Mouse (Mus musculus) granulocyte monocyte progenitor cell, adult 5-6 weeks (primary cell): ENCODE results near the gene Acmsd. TPM values are rescaled to one million over a fixed set of nuclear protein-coding genes. Genes with fewer than 3 reads are reported as not detected.

Source experiments
- ATAC-seq: replicated peaks from 2 replicates; pipeline ENCODE4 v1.8.0; 2016; ENCODE audit warnings: mild to moderate bottlenecking, moderate TSS enrichment, inconsistent platforms; ENCODE audit not compliant: poor library complexity, severe bottlenecking
- total RNA-seq, 2 experiments: library from RNA; stranded (forward) in 1 of 2; stranded (reverse) in 1 of 2; fragments of 200-712, 200-1000 nt in 1 of 2; fragments of >200 nt in 1 of 2; fragmentation: Nextera tagmentation in 1 of 2; gene quantifications; 2 replicates each; pipeline ENCODE4 v1.2.3; 2014 to 2017

The Acmsd gene
- total RNA-seq, 2 experiments from 2014 or later: not detected

DNA sequence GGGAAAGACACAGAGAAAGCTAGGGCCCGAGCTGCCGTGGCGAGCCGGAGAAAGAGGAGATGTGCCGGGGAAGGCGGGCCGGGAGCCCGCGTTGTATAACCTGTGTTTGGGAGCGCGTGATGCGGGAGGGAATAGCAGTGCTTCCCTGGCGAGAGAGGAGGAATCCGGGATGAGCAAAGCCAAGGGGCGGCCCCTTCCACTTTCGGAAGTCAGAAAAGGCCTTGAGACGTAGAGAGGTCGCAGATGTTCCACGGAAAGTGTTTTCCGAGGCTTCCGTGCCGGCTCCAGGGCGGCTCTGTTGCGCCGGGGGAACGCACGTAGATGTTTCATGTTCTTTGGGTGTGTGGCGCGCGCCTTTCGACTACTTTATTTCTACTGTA, 45.3 kb downstream of the Acmsd start:
- peak; percentile 13 for ATAC-seq

DNA sequence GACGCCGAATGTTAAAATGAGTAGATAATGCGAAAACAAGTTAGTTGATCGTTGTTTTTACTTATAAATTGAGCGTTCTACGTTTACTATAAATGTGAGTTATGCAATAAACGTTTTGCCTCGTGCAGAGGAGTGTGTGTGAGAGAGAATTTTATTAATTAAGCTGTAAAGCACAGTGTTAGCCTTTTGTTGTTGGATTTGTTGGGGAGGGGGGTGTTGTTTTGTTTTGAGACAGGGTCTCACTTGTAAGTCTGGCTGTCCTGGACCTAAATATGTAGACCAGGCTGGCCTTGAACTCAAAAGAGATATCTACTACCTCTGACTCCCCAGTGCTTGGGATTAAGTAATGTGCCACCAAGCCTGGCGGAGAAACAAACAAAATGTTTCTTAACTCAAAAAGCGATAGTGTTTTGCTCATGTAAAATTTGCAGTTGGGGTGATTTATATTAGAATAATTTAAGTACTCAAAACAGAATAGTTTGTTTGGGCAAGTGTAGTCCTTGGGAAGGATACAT, 46.0 kb downstream of the Acmsd start:
- no peak for ATAC-seq

DNA sequence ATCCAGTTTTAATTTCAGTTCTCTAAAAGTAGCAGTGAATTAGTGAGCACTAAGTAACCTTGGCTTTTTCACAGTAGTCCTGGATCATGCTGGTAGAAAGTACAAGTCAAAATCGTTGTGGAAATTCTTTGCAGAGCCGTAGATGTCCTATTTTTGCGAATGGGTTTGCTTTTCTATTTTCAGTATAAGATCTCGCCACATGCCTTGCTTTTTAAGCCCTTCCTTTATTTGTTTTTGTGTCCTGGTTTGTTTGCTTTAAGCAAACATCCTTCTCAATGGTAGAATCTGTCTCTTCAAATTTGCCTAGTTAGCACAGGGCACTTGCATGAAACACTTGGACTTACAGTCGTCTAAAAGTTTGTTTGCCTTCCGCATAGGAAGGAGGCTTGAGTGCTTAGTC, 47.0 kb downstream of the Acmsd start:
- no peak for ATAC-seq

DNA sequence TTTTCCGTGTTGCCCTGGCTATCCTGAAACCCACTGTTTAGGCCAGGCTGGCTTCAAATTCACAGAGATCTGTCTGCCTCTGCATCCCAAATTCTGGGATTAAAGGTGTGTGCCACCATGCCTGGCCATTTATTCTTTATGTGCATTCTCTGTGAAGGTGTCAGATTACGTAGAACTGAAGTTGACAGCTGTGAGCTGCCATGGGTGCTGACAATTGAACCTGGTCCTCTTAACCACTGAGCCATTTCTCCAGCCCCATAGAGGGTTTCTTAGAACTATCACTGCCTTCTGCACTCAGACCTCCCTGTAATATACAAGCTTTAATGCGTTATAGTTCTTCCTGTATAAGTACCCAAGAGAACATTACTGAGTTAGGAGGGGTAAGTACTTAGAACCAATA, 49.4 kb downstream of the Acmsd start:
- ATAC-seq: no peak

DNA sequence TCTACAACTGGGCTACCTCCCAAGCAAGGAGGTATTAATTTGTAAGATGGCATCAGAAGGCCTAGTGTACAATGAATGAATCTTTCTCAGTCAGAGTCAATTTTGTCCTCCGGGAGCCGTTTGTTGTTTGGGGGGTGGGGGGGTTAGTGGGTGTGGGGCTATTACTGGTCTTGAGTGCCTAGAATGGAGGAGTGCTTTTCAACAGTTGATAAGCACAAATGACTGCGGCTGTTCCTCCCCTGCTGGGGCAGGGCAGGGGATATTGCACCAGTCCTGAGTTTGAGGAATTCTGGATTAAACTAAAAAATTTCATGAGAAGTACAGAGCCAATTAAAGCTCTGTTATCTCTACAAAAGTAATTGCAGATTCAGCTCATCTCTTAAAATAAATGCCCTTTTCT, 50.9 kb downstream of the Acmsd start:
- no peak for ATAC-seq

DNA sequence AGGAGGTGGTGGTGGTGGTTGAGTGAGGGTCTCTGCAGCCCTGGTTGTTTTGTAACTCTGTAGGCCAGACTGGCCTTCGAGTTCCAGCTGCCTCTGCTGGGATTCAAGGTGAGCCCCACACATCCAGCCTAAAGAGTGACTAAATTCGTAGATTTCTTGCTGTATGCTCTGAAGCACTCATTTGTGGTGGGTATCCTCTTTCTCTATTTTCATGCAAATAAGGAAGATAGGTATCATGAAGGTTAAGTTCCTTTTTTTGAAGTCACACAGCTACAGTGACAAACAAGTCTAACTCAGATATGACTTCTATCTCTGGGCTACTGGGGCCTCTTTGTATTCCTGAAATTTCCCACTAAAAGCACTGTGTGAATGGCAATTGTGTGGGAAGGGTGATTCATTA, 51.6 kb downstream of the Acmsd start:
- peak; percentile 69 for ATAC-seq

DNA sequence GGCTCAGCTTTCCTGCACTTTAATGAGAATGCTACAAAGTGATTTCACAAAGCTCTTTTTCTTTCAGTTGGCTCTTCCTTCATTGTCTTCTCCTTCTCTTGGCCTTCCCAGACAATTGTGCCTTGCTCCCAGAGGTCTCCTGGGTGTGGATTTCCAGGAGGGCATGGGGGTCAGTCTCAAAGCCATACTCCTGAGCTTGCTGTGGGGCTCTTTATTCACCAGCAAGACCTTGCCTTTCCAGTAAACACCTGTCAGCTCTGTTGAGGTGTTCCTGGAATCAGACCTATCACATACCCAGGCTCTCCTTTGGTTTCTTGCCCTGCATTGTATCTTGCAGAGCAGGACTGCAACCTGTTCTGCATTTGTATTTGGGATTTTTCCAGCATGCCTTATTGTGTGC, 54.6 kb downstream of the Acmsd start:
- ATAC-seq: no peak

DNA sequence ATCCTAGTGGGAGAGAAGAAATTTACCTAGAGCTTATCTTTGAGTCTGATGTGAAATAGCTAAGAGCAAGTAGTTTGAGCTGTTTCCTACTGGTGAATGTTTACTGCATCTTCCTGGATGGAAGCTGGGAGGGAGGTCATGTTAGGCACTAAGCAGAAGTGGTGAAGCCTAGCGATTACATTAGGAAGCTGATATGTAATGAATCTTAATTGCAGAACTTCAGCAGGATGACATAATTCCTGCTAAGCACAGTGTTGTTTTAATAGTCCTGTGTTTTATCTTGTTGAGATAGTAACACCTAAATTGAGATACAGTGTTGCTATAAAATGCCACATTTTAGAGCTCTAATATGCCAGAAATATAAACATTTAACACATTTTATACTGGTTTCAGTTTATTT, 56.7 kb downstream of the Acmsd start:
- ATAC-seq: peak; percentile 92

DNA sequence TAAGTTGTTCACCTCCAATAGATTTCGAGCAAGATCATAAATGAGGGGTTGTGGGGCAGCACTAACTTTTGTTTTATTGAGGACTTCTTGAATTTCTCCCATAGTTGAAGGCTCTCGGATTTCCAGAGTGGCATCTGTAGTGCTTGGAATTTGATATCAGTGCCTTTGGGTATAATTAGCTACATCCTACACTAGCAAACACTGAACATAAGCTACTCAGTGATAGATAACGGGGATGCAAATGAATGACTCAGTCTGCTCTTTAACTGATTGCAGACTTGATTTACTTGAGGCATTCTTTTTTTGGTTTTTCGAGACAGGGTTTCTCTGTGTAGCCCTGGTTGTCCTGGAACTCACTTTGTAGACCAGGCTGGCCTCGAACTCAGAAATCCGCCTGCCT, 59.7 kb downstream of the Acmsd start:
- ATAC-seq: no peak

DNA sequence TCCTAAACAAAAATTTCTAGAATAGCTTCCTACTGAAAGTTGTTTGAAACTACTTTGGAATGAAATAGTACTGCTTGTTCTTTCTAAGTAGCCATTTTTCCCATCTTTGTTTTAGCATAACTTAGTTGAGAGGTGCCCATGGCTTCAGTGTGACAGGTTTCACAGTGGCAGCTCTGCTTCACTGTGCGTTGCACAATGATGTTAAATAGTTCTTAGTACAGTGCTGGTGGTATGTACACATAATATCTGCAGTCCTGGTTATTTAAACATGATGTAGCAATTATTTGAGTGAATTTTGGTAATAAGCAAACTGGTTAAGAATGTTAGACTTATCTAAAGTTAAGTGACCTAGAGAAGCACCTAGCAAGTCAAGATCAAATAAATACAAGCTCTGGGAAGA, 64.2 kb downstream of the Acmsd start:
- ATAC-seq: no peak

DNA sequence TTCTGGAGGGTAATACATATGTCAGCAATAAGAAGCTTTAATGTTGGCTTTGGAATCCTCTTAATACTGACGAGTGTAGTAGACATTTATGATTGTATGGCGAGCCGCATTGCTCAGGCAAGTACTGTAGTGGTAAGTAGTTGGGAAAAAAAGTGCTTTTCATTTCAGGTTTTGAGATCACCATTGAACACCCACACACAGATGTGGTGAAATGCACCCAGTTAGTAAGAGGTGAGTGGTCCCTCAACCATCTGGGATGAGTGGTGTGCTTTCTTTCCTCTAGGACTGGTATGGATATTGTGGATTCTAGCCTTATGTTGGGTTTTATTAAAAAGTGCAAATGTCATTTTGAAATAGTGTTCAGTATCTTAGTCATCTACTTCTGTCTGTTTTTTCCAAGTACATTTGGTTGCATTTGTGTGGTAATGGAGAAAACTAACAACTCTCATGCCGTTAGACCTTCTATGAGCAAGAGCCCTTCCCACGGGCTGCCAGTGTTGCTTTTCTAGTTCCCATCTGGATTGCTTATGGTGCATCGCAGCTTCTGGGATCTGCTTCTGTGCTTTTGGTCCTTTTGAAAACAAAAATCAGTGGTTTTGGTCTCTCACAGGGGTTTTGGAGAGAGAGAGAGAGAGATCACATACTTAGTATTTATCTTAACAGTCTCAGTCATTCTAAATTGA, 66.0 kb downstream of the Acmsd start:
- ATAC-seq: no peak

DNA sequence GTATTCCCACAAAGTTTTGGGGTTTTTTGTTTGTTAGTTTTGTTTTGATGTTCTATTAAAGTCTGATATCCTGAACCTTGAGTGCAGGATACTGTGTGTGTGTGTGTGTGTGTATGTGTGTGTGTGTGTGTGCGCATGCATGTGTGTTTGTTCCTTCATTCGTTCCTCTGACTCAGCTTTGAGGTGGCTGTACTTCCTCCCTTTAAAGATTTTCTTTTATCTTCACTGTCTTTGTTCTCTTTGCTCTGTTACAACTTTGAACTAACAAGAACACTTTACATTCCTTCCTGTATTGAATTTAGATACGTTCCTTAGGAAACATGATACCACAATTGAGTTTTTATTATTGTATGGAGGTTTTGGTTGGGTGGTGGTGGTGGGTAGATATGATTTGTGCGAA, 67.1 kb downstream of the Acmsd start:
- no peak for ATAC-seq

DNA sequence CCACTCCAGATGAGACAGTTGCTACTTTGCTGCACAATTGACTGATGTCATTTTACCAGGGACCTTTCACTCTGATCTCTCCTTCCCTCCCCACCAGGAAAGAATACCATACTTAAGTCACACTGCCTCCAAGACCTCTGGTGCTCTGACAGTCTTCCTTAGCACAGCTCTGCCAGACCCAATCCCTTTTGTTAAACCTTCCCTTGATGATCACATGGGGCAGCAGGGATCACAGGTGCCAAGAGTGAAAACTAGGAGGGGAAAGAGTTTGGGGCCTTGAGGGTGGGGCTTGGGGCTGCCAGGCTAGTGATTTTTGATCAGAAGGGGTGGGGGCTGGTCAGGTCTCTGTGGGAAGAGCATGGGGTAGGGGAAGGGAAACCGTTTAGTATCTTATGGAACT, 67.5 kb downstream of the Acmsd start:
- ATAC-seq: no peak

DNA sequence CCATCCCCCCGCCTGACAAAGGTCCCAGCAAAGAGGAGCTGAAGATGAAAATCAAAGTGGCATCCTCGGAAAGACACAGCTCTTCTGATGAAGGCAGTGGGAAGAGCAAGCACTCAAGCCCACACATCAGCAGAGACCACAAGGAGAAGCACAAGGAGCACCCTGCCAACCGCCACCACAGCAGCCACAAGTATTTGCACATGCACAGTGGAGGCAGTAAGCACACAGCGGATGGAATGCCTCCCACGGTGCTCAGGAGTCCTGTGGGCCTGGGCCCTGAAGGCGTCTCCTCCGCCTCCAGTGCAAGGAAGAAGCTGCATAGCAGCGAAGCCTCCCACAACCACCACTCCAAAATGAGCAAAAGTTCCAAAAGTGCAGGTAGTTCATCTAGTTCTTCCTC, 73.7 kb downstream of the Acmsd start:
- no peak for ATAC-seq

DNA sequence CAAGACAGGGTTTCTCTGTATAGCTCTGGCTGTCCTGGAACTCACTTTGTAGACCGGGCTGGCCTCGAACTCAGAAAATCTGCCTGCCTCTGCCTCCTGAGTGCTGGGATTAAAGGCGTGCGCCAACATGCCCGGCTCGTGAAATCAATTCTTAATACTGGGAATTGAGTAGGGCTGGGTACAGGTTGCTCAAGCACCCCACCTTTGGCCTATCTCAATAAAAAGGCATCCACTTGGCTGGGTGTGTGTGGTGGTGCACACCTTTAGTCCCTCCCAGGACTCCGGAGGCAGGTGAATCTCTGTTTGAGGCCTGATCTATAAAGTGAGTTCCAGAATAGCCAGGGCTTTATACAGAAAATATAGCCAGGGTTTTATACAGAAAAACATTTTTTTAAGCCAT, 79.5 kb downstream of the Acmsd start:
- no peak for ATAC-seq

DNA sequence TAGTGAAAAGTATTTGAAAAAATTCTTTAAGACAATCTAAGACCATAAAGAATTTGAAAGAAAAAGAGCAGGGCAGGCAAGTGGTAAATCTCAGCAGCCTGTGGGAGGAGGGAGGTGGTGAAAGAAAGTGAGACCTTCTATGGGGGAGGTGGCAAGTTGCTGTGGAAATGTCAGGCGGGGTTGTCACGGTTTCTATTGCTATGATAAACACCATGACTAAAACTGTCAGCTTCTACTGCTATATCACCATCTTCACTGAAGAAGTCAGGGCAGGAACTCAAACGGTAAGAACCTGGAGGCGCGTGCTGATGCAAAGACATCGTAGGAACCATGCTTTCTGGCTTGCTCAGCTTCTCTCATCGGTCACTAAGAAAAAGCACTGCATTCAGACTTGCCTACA, 83.7 kb downstream of the Acmsd start:
- ATAC-seq: no peak

DNA sequence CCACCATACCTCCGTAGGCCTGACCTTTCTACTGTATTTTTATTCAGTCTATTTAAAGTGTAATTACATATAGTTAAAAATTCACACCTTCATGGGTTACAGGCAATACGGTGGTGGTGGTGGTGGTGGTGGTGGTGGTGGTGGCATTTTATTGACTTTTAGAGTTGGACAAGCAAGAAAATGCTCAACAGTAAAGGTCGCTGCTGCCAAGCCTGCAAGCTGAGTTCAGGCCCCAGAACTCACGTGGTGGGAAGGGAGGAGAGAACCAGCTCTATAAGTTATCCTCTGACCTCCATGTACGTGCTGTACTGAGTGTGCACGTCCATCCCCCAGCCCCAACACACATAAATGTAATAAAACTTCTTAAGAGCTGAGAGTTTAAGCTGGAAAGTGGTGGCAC, 87.2 kb downstream of the Acmsd start:
- ATAC-seq: no peak

Other genes starting within 250 kb of the Acmsd start
- gene Tmem163, start 49.9 kb upstream of the Acmsd start, total RNA-seq (2014; fragmentation: Nextera tagmentation): not detected in 2 replicates
- gene Tmem163, start 49.9 kb upstream of the Acmsd start, total RNA-seq (2017): not detected in 2 replicates
- gene Ccnt2, start 44.8 kb downstream of the Acmsd start, total RNA-seq (2014; fragmentation: Nextera tagmentation): 30.4 and 51.4 TPM in 2 replicates
- 35.9 and 36.1 TPM in 2 replicates for gene Ccnt2, start 44.8 kb downstream of the Acmsd start, total RNA-seq (2017)
- gene Map3k19, start 125.6 kb downstream of the Acmsd start, total RNA-seq (2014; fragmentation: Nextera tagmentation): not detected in 2 replicates
- gene Map3k19, start 125.6 kb downstream of the Acmsd start, total RNA-seq (2017): 0.10 TPM in 1 of 2 replicates, not detected in the other
- 16.6 and 22.1 TPM in 2 replicates for gene Rab3gap1, start 139.4 kb downstream of the Acmsd start, total RNA-seq (2014; fragmentation: Nextera tagmentation)
- gene Rab3gap1, start 139.4 kb downstream of the Acmsd start, total RNA-seq (2017): 38.5 and 38.9 TPM in 2 replicates